In the genomic region with DNA sequence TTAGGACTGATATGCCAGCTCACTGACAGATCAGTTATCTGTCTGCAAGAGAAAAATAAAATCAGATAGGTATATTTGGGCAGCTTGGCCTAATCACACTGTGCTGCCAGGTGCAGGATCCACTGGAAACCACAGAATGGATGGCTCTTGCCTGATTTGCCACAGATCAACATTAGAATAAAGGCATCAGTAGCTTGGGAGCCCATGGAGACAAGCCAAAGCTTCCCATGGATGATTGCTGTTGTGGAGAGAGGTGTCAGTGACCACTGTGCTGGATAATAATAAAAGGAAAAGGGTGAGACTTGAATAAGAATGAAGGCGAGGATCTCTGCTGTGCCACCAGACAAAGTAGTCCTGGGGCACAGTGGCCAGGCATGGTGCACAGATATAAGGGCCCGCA, we compare ENCODE assay signal across 29 mouse cellular contexts. TPM values are rescaled to one million over a fixed set of nuclear protein-coding genes. Genes with fewer than 3 reads are reported as not detected.
"Had no signal": no experiment of that assay in that cellular context is flagged by ENCODE, and none has a peak within 500 bp of the region (broad histone marks: within the 10 kb centered on the region; RNA-seq: fewer than 3 reads in every experiment).

No protein-coding gene starts in this region.

- H3K9ac ChIP-seq: kidney, embryonic 15.5 days; limb, embryonic 12.5 days; limb, embryonic 15.5 days; liver, embryonic 14.5 days; liver, postnatal 0 days; lung, embryonic 14.5 days; midbrain, embryonic 13.5 days; neural tube, embryonic 13.5 days; stomach, embryonic 15.5 days had no signal

- H3K4me2 ChIP-seq: kidney, embryonic 15.5 days; limb, embryonic 12.5 days; limb, embryonic 15.5 days; liver, embryonic 11.5 days; lung, embryonic 14.5 days; midbrain, embryonic 13.5 days; neural tube, embryonic 13.5 days; stomach, embryonic 15.5 days had no signal

- H3K27ac ChIP-seq: kidney, embryonic 15.5 days; layer of hippocampus, adult 2 months; limb, embryonic 12.5 days; limb, embryonic 15.5 days; liver, embryonic 14.5 days; midbrain, embryonic 10.5 days; midbrain, embryonic 13.5 days; neural tube, embryonic 13.5 days; stomach, embryonic 15.5 days had no signal

- H3K4me3 ChIP-seq: kidney, embryonic 15.5 days; layer of hippocampus, adult 2 months; limb, embryonic 12.5 days; limb, embryonic 15.5 days; megakaryocyte, embryonic 14.5 days; midbrain, embryonic 10.5 days; midbrain, embryonic 13.5 days; neural tube, embryonic 13.5 days; stomach, embryonic 15.5 days had no signal

- ATAC-seq: liver, postnatal 0 days; lung, postnatal 0 days; midbrain, embryonic 13.5 days had no signal

- H3K4me1 ChIP-seq: limb, embryonic 12.5 days; limb, embryonic 15.5 days; megakaryocyte, embryonic 14.5 days; midbrain, embryonic 10.5 days; midbrain, embryonic 13.5 days; neural tube, embryonic 13.5 days; stomach, embryonic 15.5 days had no signal

- H3K27me3 ChIP-seq: kidney, embryonic 15.5 days; limb, embryonic 12.5 days; limb, embryonic 15.5 days; megakaryocyte, embryonic 14.5 days; midbrain, embryonic 13.5 days; neural tube, embryonic 13.5 days; stomach, embryonic 15.5 days had no signal

- H3K9me3 ChIP-seq: kidney, embryonic 15.5 days; limb, embryonic 12.5 days; limb, embryonic 15.5 days; megakaryocyte, embryonic 14.5 days; midbrain, embryonic 10.5 days; midbrain, embryonic 13.5 days; neural tube, embryonic 13.5 days; stomach, embryonic 15.5 days had no signal

- DNase-seq: kidney, adult 11 months; kidney, adult 8-10 months; kidney, postnatal 10 days; layer of hippocampus, adult 9-11 months; liver, postnatal 0 days; lung, embryonic 14.5 days; lung, postnatal 36 days; retina, postnatal 1 day; right cerebral cortex, postnatal 25 days; spleen, adult 18-20 months; thymus, postnatal 25 days had no signal

- H3K36me3 ChIP-seq: kidney, embryonic 15.5 days; limb, embryonic 12.5 days; limb, embryonic 15.5 days; midbrain, embryonic 10.5 days; midbrain, embryonic 13.5 days; neural tube, embryonic 13.5 days; stomach, embryonic 15.5 days had no signal

RNA-seq across cellular contexts. Expression of a gene that starts 47.7 kb away (rescaled TPM):
- total RNA-seq: layer of hippocampus, adult 2 months; layer of hippocampus, postnatal 25 days; left cerebral cortex, adult 18-20 months; left cerebral cortex, postnatal 36 days; neutrophil, adult 5-6 weeks had no signal
- polyA plus RNA-seq: kidney, embryonic 15.5 days; large intestine, adult 2 months; liver, embryonic 11.5 days; liver, embryonic 14.5 days; lung, embryonic 14.5 days; lung, postnatal 0 days; midbrain, embryonic 10.5 days; midbrain, embryonic 13.5 days; neural tube, embryonic 13.5 days; stomach, embryonic 15.5 days; thymus, postnatal 0 days had no signal
